Mouse (Mus musculus) gastrocnemius, postnatal 4 days (tissue): ENCODE results near the gene Atp1b3. TPM values are rescaled to one million over a fixed set of nuclear protein-coding genes. Genes with fewer than 3 reads are reported as not detected.

Experiments used
- DNase-seq, 2 experiments: peaks; one replicate each; pipeline ENCODE4 v3.0.0; 2021 to 2022; ENCODE audit warnings: low spot score in 2 of 2, mixed read lengths in 2 of 2
- total RNA-seq, 2 experiments: library from RNA; stranded (reverse); gene quantifications; 2 replicates each; pipeline ENCODE4 v1.2.3; 2021

The Atp1b3 gene
- total RNA-seq, 2 experiments from 2014 or later: 76.5 to 84.8 TPM

DNA sequence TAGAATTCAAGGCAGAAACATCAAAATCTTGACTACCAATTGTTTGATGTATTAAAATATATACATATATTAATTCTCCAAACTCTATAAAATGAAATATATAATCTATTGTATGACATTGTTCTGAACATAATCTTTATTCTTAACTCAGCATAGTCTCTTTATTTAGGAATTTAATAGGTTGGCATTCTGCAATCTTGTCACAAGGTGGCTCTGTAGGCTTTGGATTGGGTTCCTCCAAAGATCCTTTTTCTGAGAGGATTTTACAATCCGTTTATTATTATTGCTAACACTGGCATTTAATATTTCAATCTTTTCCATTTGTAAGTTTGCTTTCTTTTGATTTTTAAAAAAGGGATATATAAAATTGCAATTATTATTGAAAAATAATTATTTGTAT is 79.3 kb downstream of the Atp1b3 start:
- no peak for DNase-seq

Other genes with a start within 250 kb of the Atp1b3 start
- gene Gk5, start 245.1 kb downstream of the Atp1b3 start, total RNA-seq: 1 to 10 TPM; 6.8 to 7.9 TPM
- gene Tfdp2, start 168.2 kb downstream of the Atp1b3 start, total RNA-seq: 10 to 100 TPM; 51.5 to 70.1 TPM
- gene Rnf7, start 114.2 kb upstream of the Atp1b3 start, total RNA-seq: 10 to 100 TPM; 87.3 to 91.2 TPM
- gene Gm28729, start 160.8 kb upstream of the Atp1b3 start, total RNA-seq: 1 to 10 TPM in 1 of 2 experiments, under 1 TPM in 1; 0.66 to 1.0 TPM